Mouse (Mus musculus): ENCODE data around the gene 1700066M21Rik.

DNA sequence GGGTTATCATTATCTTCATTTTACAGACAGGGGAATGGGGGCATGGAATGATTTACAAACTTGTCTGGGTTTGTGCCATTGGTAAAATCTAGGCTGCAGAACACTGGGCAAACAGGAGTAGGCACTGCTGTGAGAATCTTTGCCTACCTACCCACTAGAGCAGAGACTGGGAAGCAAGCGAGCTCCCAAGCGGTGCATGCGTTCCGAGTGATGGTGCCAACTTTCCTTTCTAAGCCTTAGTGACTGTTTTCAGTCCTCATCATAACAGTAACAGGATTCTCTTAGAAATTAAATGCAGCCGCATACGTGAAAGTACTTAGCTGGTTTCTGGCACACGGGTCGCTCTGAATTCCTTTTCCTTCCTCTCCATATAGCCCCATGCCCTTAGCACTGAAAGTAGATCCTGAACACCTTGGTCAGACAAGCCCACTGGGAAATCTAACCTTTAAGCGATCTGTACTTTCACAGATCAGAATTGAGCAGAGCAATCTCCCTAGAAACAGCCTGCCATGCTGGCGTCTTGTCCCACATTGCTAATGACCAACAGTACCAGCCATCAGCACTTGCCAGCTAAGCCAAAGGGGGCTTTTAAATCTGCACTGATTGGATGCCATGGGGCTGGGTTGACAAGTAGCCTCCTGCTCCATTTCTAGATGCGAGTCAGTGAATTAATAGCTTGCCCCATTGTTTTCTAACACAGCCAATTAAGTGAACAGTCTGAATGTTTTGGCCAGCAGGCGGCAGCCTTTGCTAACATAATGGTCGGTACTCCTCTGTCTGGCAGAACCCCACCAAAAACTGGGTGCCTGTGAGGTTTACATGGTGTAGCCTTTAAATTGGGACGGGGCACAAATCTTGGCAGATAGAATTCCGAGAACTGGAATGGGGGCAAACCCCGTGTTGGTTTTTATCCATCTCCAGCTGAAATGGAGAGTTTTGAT is 51.2 kb downstream of the 1700066M21Rik start:
- TF ChIP-seq CHD2 (IDR thresholded peaks at IDR 0.05; ENCODE audit: low read depth, low read length) (no peak), ZNF384 (IDR thresholded peaks at IDR 0.05; ENCODE audit: low read depth, low read length) (no peak), MAFK (IDR thresholded peaks at IDR 0.05; ENCODE audit: insufficient read depth, low read depth, low read length) (no peak), ZC3H11A (IDR thresholded peaks at IDR 0.05; ENCODE audit: borderline replicate concordance, low read depth, low read length) (peak; percentile 99), HCFC1 (IDR thresholded peaks at IDR 0.05; ENCODE audit: borderline replicate concordance, insufficient read depth, low read length) (no peak)
